Mouse (Mus musculus): ENCODE measurements around the gene Tmem159. TPM values are rescaled to one million over a fixed set of nuclear protein-coding genes. Genes with fewer than 3 reads are reported as not detected.

Tmem159 gene
- total RNA-seq (2021) = 10 to 100 TPM in 1 of 2 experiments, 1 to 10 TPM in 1; 9.7 to 11.4 TPM
- long read RNA-seq, experiment 1, transcript Tmem159-201 (5 exons, 1,484 nt) = major isoform, 17 of 19 reads
- long read RNA-seq, experiment 1, partial matches to known transcripts = 1 of 19 reads
- long read RNA-seq, experiment 1, other reads (novel, unspliced or antisense) = 1 of 19 reads
- long read RNA-seq, experiment 2, transcript Tmem159-201 (5 exons, 1,484 nt) = major isoform, 12 of 15 reads
- long read RNA-seq, experiment 2, partial matches to known transcripts = 3 of 15 reads
- long read RNA-seq, experiment 2, other reads (novel, unspliced or antisense) = 0 of 15 reads

- intact Hi-C loops (cut with DNase I) = loop anchor here (5.0 kb wide), 1 partner anchor 210 kb away; no protein-coding TSS in a partner anchor
- peak; percentile 96 for DNase-seq
- Histone ChIP-seq H3K27ac (peak within 1 kb of the TSS; percentile 86), H3K4me3 (peak within 1 kb of the TSS; percentile 95)
- no peak; the same call in 1 of the 2 replicates for TF ChIP-seq CTCF (IDR thresholded peaks at IDR 0.05)
These were observed at the start of gene Tmem159 for GRCm38 (mm10) chr7:120102164-120102972. Tmem159 (plus strand) TSS chr7:120102353.

GRCm38 (mm10) chr7:120054016-120054415 lies 48.1 kb upstream of the Tmem159 start:
- no peak overlapping the region for H3K4me3 ChIP-seq
- no peak overlapping the region for H3K27ac ChIP-seq
- intact Hi-C loops (cut with DNase I) = no loop called here
- no peak for TF ChIP-seq CTCF (IDR thresholded peaks at IDR 0.05)
- DNase-seq = no peak

GRCm38 (mm10) chr7:120055479-120055878 lies 46.7 kb upstream of the Tmem159 start:
- DNase-seq = no peak
- H3K27ac ChIP-seq = no peak overlapping the region
- peak; percentile 46 for TF ChIP-seq CTCF (IDR thresholded peaks at IDR 0.05)
- H3K4me3 ChIP-seq = no peak overlapping the region
- intact Hi-C loops (cut with DNase I) = loop anchor here (5.0 kb wide), 1 partner anchor 208 kb away; no protein-coding TSS in a partner anchor

GRCm38 (mm10) chr7:120064045-120064444 lies 38.1 kb upstream of the Tmem159 start:
- Histone ChIP-seq H3K27ac (no peak overlapping the region), H3K4me3 (no peak overlapping the region)
- no peak for DNase-seq
- peak; percentile 33; the same call in 1 of the 2 replicates for TF ChIP-seq CTCF (IDR thresholded peaks at IDR 0.05)
- intact Hi-C loops (cut with DNase I) = no loop called here

GRCm38 (mm10) chr7:120068114-120068513 lies 34.0 kb upstream of the Tmem159 start:
- TF ChIP-seq CTCF (IDR thresholded peaks at IDR 0.05) = no peak
- Histone ChIP-seq H3K27ac (no peak overlapping the region), H3K4me3 (no peak overlapping the region)
- DNase-seq = no peak
- intact Hi-C loops (cut with DNase I) = no loop called here

GRCm38 (mm10) chr7:120069164-120069563 lies 33.0 kb upstream of the Tmem159 start:
- TF ChIP-seq CTCF (IDR thresholded peaks at IDR 0.05) = no peak
- no peak overlapping the region for H3K4me3 ChIP-seq
- H3K27ac ChIP-seq = no peak overlapping the region
- DNase-seq = no peak
- intact Hi-C loops (cut with DNase I) = no loop called here

GRCm38 (mm10) chr7:120080177-120080576 lies 22.0 kb upstream of the Tmem159 start:
- Histone ChIP-seq H3K27ac (no peak overlapping the region), H3K4me3 (no peak overlapping the region)
- intact Hi-C loops (cut with DNase I) = no loop called here
- no peak for TF ChIP-seq CTCF (IDR thresholded peaks at IDR 0.05)
- no peak for DNase-seq

- Histone ChIP-seq H3K4me3 (no peak overlapping the region), H3K27ac (no peak overlapping the region)
- TF ChIP-seq CTCF (IDR thresholded peaks at IDR 0.05) = no peak
- no peak for DNase-seq
- intact Hi-C loops (cut with DNase I) = no loop called here
These were observed 9.1 kb upstream of the Tmem159 start for GRCm38 (mm10) chr7:120093033-120093432.

GRCm38 (mm10) chr7:120094216-120094615 lies 7.9 kb upstream of the Tmem159 start:
- intact Hi-C loops (cut with DNase I) = loop anchor here (2.0 kb wide), 1 partner anchor 109 kb away; the partner anchor contains the start of genes Abca14 and Crym
- Histone ChIP-seq H3K27ac (no peak overlapping the region), H3K4me3 (no peak overlapping the region)
- no peak for DNase-seq
- TF ChIP-seq CTCF (IDR thresholded peaks at IDR 0.05) = no peak

GRCm38 (mm10) chr7:120095180-120095579 lies 7.0 kb upstream of the Tmem159 start, which contains the start of gene Dnah3:
Dnah3 (minus strand) TSS chr7:120095280.
- no peak within 1 kb of the TSS for H3K27ac ChIP-seq
- no peak for DNase-seq
- TF ChIP-seq CTCF (IDR thresholded peaks at IDR 0.05) = no peak
- intact Hi-C loops (cut with DNase I) = loop anchor here (2.0 to 5.0 kb wide), 2 partner anchors 108 to 248 kb away; partner anchors contain the start of genes Abca14 and Crym
- H3K4me3 ChIP-seq = no peak within 1 kb of the TSS

GRCm38 (mm10) chr7:120097845-120098244 lies 4.3 kb upstream of the Tmem159 start:
- peak; percentile 69 for DNase-seq
- peak; percentile 71 for TF ChIP-seq CTCF (IDR thresholded peaks at IDR 0.05)

GRCm38 (mm10) chr7:120098403-120098802 lies 3.8 kb upstream of the Tmem159 start:
- DNase-seq = peak; percentile 84
- Histone ChIP-seq H3K4me3 (no peak overlapping the region), H3K27ac (peak overlapping the region; percentile 16; the same call in 1 of the 2 replicates)
- peak; percentile 89 for TF ChIP-seq CTCF (IDR thresholded peaks at IDR 0.05)
- intact Hi-C loops (cut with DNase I) = loop anchor here (5.0 kb wide), 1 partner anchor 251 kb away; no protein-coding TSS in a partner anchor

More at GRCm38 (mm10) chr7:120097845-120098244, 4.3 kb upstream of the Tmem159 start:
- intact Hi-C loops (cut with DNase I) = loop anchor here (5.0 kb wide), 1 partner anchor 251 kb away; no protein-coding TSS in a partner anchor
- Histone ChIP-seq H3K27ac (peak overlapping the region; percentile 16; the same call in 1 of the 2 replicates), H3K4me3 (no peak overlapping the region; the same call in 1 of the 2 replicates)
